Mouse (Mus musculus): Measurements from ENCODE around the gene Map7.

DNA sequence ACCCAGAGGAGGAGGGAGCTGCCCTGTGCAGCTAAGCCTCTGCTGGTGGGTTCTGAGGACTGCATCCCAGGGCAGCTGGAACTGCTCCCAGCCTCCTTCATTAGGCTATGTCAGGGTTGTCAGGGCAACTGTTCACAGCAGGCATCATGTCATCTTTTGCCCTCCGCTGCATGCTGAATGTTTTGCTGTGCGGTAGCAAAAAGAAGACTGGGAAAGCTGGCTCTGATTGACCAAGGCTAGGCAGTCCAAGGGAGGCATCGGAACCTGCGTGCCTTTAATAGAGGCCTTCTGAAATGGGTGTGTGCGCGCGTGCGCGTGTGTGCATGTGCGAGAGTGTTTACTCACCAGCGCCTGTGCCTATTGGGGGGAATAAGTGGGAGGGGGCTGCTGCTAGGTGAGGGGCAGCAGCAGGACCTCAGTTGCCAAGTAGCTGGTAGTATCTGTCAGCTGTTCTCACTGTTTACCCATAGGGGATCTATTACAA is 22.4 kb downstream of the Map7 start:
- TF ChIP-seq MAX (IDR thresholded peaks at IDR 0.05; ENCODE audit: low read depth) (no peak), E2F4 (IDR thresholded peaks at IDR 0.05; ENCODE audit: insufficient read depth) (no peak), POLR2A (IDR thresholded peaks at IDR 0.05; ENCODE audit: insufficient read length, low read depth) (no peak), CEBPB (IDR thresholded peaks at IDR 0.05; ENCODE audit: insufficient read depth, poor library complexity, severe bottlenecking) (no peak), TCF12 (IDR thresholded peaks at IDR 0.05; ENCODE audit: insufficient read depth, poor library complexity, severe bottlenecking) (no peak), USF1 (IDR thresholded peaks at IDR 0.05; ENCODE audit: low read depth) (no peak), POLR2AphosphoS2 (IDR thresholded peaks at IDR 0.05; ENCODE audit: insufficient read length, low read depth) (no peak), MYOD1 (IDR thresholded peaks at IDR 0.05; ENCODE audit: control insufficient read depth in 1 of 3, insufficient read length in 2 of 3, low read depth in 2 of 3) (no peak), MYOG (IDR thresholded peaks at IDR 0.05; ENCODE audit: control insufficient read depth in 1 of 3, insufficient read depth in 1 of 3, insufficient read length in 2 of 3, low read depth in 2 of 3) (no peak), SRF (IDR thresholded peaks at IDR 0.05; ENCODE audit: control insufficient read depth, insufficient read length, low read depth) (no peak), TCF3 (IDR thresholded peaks at IDR 0.05; ENCODE audit: insufficient read length, low read depth) (no peak), REST (IDR thresholded peaks at IDR 0.05; ENCODE audit: insufficient read depth, insufficient read length) (no peak)
